Mouse (Mus musculus) testis, adult 2 months (tissue): ENCODE data around the gene Rex1bd. TPM values are rescaled to one million over a fixed set of nuclear protein-coding genes. Genes with fewer than 3 reads are reported as not detected.

Experiments
- H3K27ac ChIP-seq: fragments of 200-500 bp; 2 replicates; pipeline ENCODE4 v1.5.1; 2012; ENCODE audit warnings: low read depth, low read length; ENCODE audit not compliant: control insufficient read depth, insufficient read depth
- H3K27me3 ChIP-seq: fragments of 200-500 bp; 2 replicates; pipeline ENCODE4 v1.6.1; 2012; ENCODE audit warnings: mild to moderate bottlenecking, low read length, moderate library complexity; ENCODE audit not compliant: control insufficient read depth, insufficient read depth
- H3K36me3 ChIP-seq: fragments of 200-500 bp; 2 replicates; pipeline ENCODE4 v1.6.1; 2012; ENCODE audit warnings: mild to moderate bottlenecking, low read length; ENCODE audit not compliant: control insufficient read depth, insufficient read depth
- H3K4me1 ChIP-seq: fragments of 200-500 bp; 2 replicates; pipeline ENCODE4 v1.6.1; 2012; ENCODE audit warnings: low read length; ENCODE audit not compliant: control insufficient read depth, insufficient read depth
- H3K4me3 ChIP-seq: fragments of 200-500 bp; 2 replicates; pipeline ENCODE4 v1.5.1; 2012; ENCODE audit warnings: low read depth, mild to moderate bottlenecking, low read length, moderate library complexity, mixed read lengths; ENCODE audit not compliant: control insufficient read depth
- CTCF ChIP-seq: fragments of 200-500 bp; IDR thresholded peaks from 2 replicates; pipeline ENCODE4 v1.5.1; 2012; ENCODE audit warnings: low read depth, mild to moderate bottlenecking, inconsistent platforms, low read length, moderate library complexity; ENCODE audit not compliant: control insufficient read depth, insufficient read depth, insufficient replicate concordance
- POLR2A ChIP-seq: fragments of 200-500 bp; IDR thresholded peaks from 2 replicates; pipeline ENCODE4 v1.6.1; 2012; ENCODE audit warnings: low read depth, mild to moderate bottlenecking, inconsistent platforms, low read length, moderate library complexity; ENCODE audit not compliant: control insufficient read depth
- polyA plus RNA-seq: library from polyadenylated mRNA; depleted of rRNA; stranded (reverse); fragments of >200 nt; gene quantifications from 2 replicates; pipeline ENCODE4 v1.2.3, GENCODE M21; 2012

The Rex1bd gene
- polyA plus RNA-seq, 1 experiment, result 23.9 TPM

GRCm38 (mm10) chr8:70538024-70538579, 31.6 kb upstream of the Rex1bd start:
- H3K4me3 ChIP-seq, result peak overlapping the region; percentile 90
- H3K27ac ChIP-seq, result peak overlapping the region; percentile 98
- TF ChIP-seq CTCF, result no peak
- TF ChIP-seq POLR2A, result peak; percentile 22; the same call in 1 of the 2 replicates
- H3K4me1 ChIP-seq, result peaks cover 10% of the 10 kb centered on the region
- H3K36me3 ChIP-seq, result no peaks in the 10 kb centered on the region; the same call in 1 of the 2 replicates
- H3K27me3 ChIP-seq, result no peaks in the 10 kb centered on the region

GRCm38 (mm10) chr8:70535701-70536100, 29.1 kb upstream of the Rex1bd start:
- H3K36me3 ChIP-seq, result peaks cover 1% of the 10 kb centered on the region
- H3K4me3 ChIP-seq, result no peak overlapping the region
- H3K27ac ChIP-seq, result no peak overlapping the region
- H3K4me1 ChIP-seq, result peaks cover 10% of the 10 kb centered on the region
- no peaks in the 10 kb centered on the region for H3K27me3 ChIP-seq
- TF ChIP-seq CTCF, result no peak
- TF ChIP-seq POLR2A, result no peak

GRCm38 (mm10) chr8:70535221-70535620, 28.7 kb upstream of the Rex1bd start:
- TF ChIP-seq CTCF, result no peak
- no peak for TF ChIP-seq POLR2A
- peaks cover 1% of the 10 kb centered on the region for H3K36me3 ChIP-seq

GRCm38 (mm10) chr8:70534281-70534680, 27.7 kb upstream of the Rex1bd start:
- TF ChIP-seq CTCF, result no peak
- no peak for TF ChIP-seq POLR2A
- no peaks in the 10 kb centered on the region for H3K27me3 ChIP-seq
- no peak overlapping the region for H3K4me3 ChIP-seq
- no peak overlapping the region for H3K27ac ChIP-seq
- H3K4me1 ChIP-seq, result peaks cover 7% of the 10 kb centered on the region; the same call in 1 of the 2 replicates
- H3K36me3 ChIP-seq, result peaks cover 1% of the 10 kb centered on the region

More at GRCm38 (mm10) chr8:70535221-70535620, 28.7 kb upstream of the Rex1bd start:
- Histone ChIP-seq H3K27ac (no peak overlapping the region), H3K4me3 (no peak overlapping the region), H3K4me1 (peaks cover 7% of the 10 kb centered on the region), H3K27me3 (no peaks in the 10 kb centered on the region)

- Histone ChIP-seq H3K27ac (no peak overlapping the region), H3K27me3 (no peaks in the 10 kb centered on the region), H3K36me3 (peaks cover 1% of the 10 kb centered on the region), H3K4me3 (no peak overlapping the region), H3K4me1 (peaks cover 10% of the 10 kb centered on the region)
- TF ChIP-seq POLR2A, result no peak
- TF ChIP-seq CTCF, result no peak
These were observed 23.8 kb upstream of the Rex1bd start for GRCm38 (mm10) chr8:70530314-70530713.

- peaks cover 10% of the 10 kb centered on the region for H3K4me1 ChIP-seq
- H3K36me3 ChIP-seq, result peaks cover 1% of the 10 kb centered on the region
- H3K27ac ChIP-seq, result no peak overlapping the region
- H3K27me3 ChIP-seq, result no peaks in the 10 kb centered on the region
- no peak overlapping the region for H3K4me3 ChIP-seq
- TF ChIP-seq CTCF (no peak), POLR2A (no peak)
These were observed 23.2 kb upstream of the Rex1bd start for GRCm38 (mm10) chr8:70529741-70530161.

- no peaks in the 10 kb centered on the region for H3K27me3 ChIP-seq
- peaks cover 10% of the 10 kb centered on the region for H3K4me1 ChIP-seq
- peaks cover 1% of the 10 kb centered on the region for H3K36me3 ChIP-seq
- no peak overlapping the region for H3K4me3 ChIP-seq
- H3K27ac ChIP-seq, result no peak overlapping the region; the same call in 1 of the 2 replicates
- TF ChIP-seq POLR2A, result no peak
- no peak for TF ChIP-seq CTCF
These were observed 22.7 kb upstream of the Rex1bd start for GRCm38 (mm10) chr8:70529299-70529698.
